Mouse (Mus musculus): ENCODE data around the gene Chrne.
A peak's percentile ranks its signal among the peaks of the same experiment; 100 is the strongest.

DNA sequence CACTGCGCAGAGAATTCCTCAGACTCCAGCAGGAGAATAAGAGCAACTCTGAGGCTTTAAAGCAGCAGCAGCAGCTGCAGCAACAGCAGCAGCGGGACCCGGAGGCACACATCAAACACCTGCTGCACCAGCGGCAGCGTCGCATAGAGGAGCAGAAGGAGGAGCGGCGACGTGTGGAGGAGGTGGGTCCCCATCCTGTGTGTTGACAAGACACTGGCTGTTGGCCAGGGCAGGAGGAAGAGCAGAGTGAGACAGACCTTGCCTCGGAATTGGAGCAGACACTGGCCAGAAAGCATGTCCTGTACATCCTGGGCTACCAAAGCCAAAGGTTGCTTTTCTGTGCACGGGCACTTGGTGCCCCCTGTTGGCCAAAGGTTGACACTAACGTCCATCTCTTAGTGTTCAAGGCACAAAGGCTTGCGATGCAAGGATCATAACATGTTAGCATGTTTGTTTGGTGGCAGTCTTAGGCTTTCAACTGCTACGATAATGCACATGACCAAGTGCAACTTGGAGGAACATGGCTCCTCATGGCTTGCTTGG lies 13.9 kb downstream of the Chrne start:
- peak; percentile 89 for TF ChIP-seq CTCF (IDR thresholded peaks at IDR 0.05; ENCODE audit: low read depth, low read length)
- TF ChIP-seq POLR2A (IDR thresholded peaks at IDR 0.05; ENCODE audit: insufficient read depth, low read length) = no peak

Measured in ES-Bruce4 (cell line).